Mouse (Mus musculus): Measurements from ENCODE around the gene Ap3d1. TPM values are rescaled to one million over a fixed set of nuclear protein-coding genes. Genes with fewer than 3 reads are reported as not detected.
A peak's percentile ranks its signal among the peaks of the same experiment; 100 is the strongest.

The Ap3d1 gene
- polyA plus RNA-seq, 1 experiment = 68.0 TPM

- H3K27me3 ChIP-seq (ENCODE audit: control insufficient read depth, insufficient read depth, insufficient read length) = no peaks in the 10 kb centered on the region
- TF ChIP-seq POLR2AphosphoS2 (IDR thresholded peaks at IDR 0.05; ENCODE audit: insufficient read length, low read depth) (no peak), MYOG (IDR thresholded peaks at IDR 0.05; ENCODE audit: control insufficient read depth in 1 of 3, insufficient read depth in 1 of 3, insufficient read length in 2 of 3, low read depth in 2 of 3) (no peak), REST (IDR thresholded peaks at IDR 0.05; ENCODE audit: insufficient read depth, insufficient read length) (no peak), USF1 (IDR thresholded peaks at IDR 0.05; ENCODE audit: low read depth) (peak; percentile 67), MYOD1 (IDR thresholded peaks at IDR 0.05; ENCODE audit: control insufficient read depth in 1 of 3, insufficient read length in 2 of 3, low read depth in 2 of 3) (peak in 1 of 3 experiments; percentile 43), MAX (IDR thresholded peaks at IDR 0.05; ENCODE audit: low read depth) (no peak), POLR2A (IDR thresholded peaks at IDR 0.05; ENCODE audit: insufficient read length, low read depth) (no peak)
- peak overlapping the region; percentile 82 for H3K4me2 ChIP-seq (ENCODE audit: low read depth)
- H3K36me3 ChIP-seq (ENCODE audit: control insufficient read depth, insufficient read depth) = no peaks in the 10 kb centered on the region
- no peak overlapping the region for H3K4me3 ChIP-seq
- peaks cover 82% of the 10 kb centered on the region for H3K79me2 ChIP-seq (ENCODE audit: control insufficient read depth, insufficient read depth)
- H3ac ChIP-seq (ENCODE audit: control insufficient read depth, insufficient read length) = no peak overlapping the region
Observed at GRCm38 (mm10) chr10:80758651-80759050, 16.6 kb upstream of the Ap3d1 start.

GRCm38 (mm10) chr10:80757717-80758116 is 15.7 kb upstream of the Ap3d1 start:
- H3K27me3 ChIP-seq (ENCODE audit: control insufficient read depth, insufficient read depth, insufficient read length) = no peaks in the 10 kb centered on the region
- H3K4me2 ChIP-seq (ENCODE audit: low read depth) = peak overlapping the region; percentile 82
- no peak overlapping the region for H3K4me3 ChIP-seq
- TF ChIP-seq MYOG (IDR thresholded peaks at IDR 0.05; ENCODE audit: control insufficient read depth in 1 of 3, insufficient read depth in 1 of 3, insufficient read length in 2 of 3, low read depth in 2 of 3) (peak in 1 of 3 experiments; percentile 46), MAX (IDR thresholded peaks at IDR 0.05; ENCODE audit: low read depth) (no peak), SRF (IDR thresholded peaks at IDR 0.05; ENCODE audit: control insufficient read depth, insufficient read length, low read depth) (peak; percentile 2), TCF12 (IDR thresholded peaks at IDR 0.05; ENCODE audit: insufficient read depth, poor library complexity, severe bottlenecking) (no peak), POLR2AphosphoS2 (IDR thresholded peaks at IDR 0.05; ENCODE audit: insufficient read length, low read depth) (no peak), MYOD1 (IDR thresholded peaks at IDR 0.05; ENCODE audit: control insufficient read depth in 1 of 3, insufficient read length in 2 of 3, low read depth in 2 of 3) (peak; percentile 6 to 62 (median 52)), E2F4 (IDR thresholded peaks at IDR 0.05; ENCODE audit: insufficient read depth) (no peak)
- H3ac ChIP-seq (ENCODE audit: control insufficient read depth, insufficient read length) = no peak overlapping the region
- peaks cover 74% of the 10 kb centered on the region for H3K79me2 ChIP-seq (ENCODE audit: control insufficient read depth, insufficient read depth)
- H3K36me3 ChIP-seq (ENCODE audit: control insufficient read depth, insufficient read depth) = no peaks in the 10 kb centered on the region

- Histone ChIP-seq H3ac (ENCODE audit: control insufficient read depth, insufficient read length) (peak overlapping the region; percentile 88), H3K27me3 (ENCODE audit: control insufficient read depth, insufficient read depth, insufficient read length) (no peaks in the 10 kb centered on the region), H3K4me3 (peak overlapping the region; percentile 64), H3K4me2 (ENCODE audit: low read depth) (peak overlapping the region; percentile 82), H3K36me3 (ENCODE audit: control insufficient read depth, insufficient read depth) (no peaks in the 10 kb centered on the region), H3K79me2 (ENCODE audit: control insufficient read depth, insufficient read depth) (peaks cover 66% of the 10 kb centered on the region)
- TF ChIP-seq TCF12 (IDR thresholded peaks at IDR 0.05; ENCODE audit: insufficient read depth, poor library complexity, severe bottlenecking) (no peak), USF1 (IDR thresholded peaks at IDR 0.05; ENCODE audit: low read depth) (no peak), MAX (IDR thresholded peaks at IDR 0.05; ENCODE audit: low read depth) (no peak), CEBPB (IDR thresholded peaks at IDR 0.05; ENCODE audit: insufficient read depth, poor library complexity, severe bottlenecking) (no peak), E2F4 (IDR thresholded peaks at IDR 0.05; ENCODE audit: insufficient read depth) (no peak), REST (IDR thresholded peaks at IDR 0.05; ENCODE audit: insufficient read depth, insufficient read length) (no peak), TCF3 (IDR thresholded peaks at IDR 0.05; ENCODE audit: insufficient read length, low read depth) (no peak), POLR2A (IDR thresholded peaks at IDR 0.05; ENCODE audit: insufficient read length, low read depth) (no peak), SRF (IDR thresholded peaks at IDR 0.05; ENCODE audit: control insufficient read depth, insufficient read length, low read depth) (no peak), POLR2AphosphoS2 (IDR thresholded peaks at IDR 0.05; ENCODE audit: insufficient read length, low read depth) (no peak), MYOD1 (IDR thresholded peaks at IDR 0.05; ENCODE audit: control insufficient read depth in 1 of 3, insufficient read length in 2 of 3, low read depth in 2 of 3) (no peak), MYOG (IDR thresholded peaks at IDR 0.05; ENCODE audit: control insufficient read depth in 1 of 3, insufficient read depth in 1 of 3, insufficient read length in 2 of 3, low read depth in 2 of 3) (no peak)
Observed at GRCm38 (mm10) chr10:80756967-80757366, 14.9 kb upstream of the Ap3d1 start.

- Histone ChIP-seq H3K4me2 (ENCODE audit: low read depth) (peak overlapping the region; percentile 82), H3K79me2 (ENCODE audit: control insufficient read depth, insufficient read depth) (peaks cover 61% of the 10 kb centered on the region), H3K27me3 (ENCODE audit: control insufficient read depth, insufficient read depth, insufficient read length) (no peaks in the 10 kb centered on the region), H3ac (ENCODE audit: control insufficient read depth, insufficient read length) (peak overlapping the region; percentile 88), H3K4me3 (peak overlapping the region; percentile 64), H3K36me3 (ENCODE audit: control insufficient read depth, insufficient read depth) (no peaks in the 10 kb centered on the region)
- TF ChIP-seq TCF3 (IDR thresholded peaks at IDR 0.05; ENCODE audit: insufficient read length, low read depth) (no peak), POLR2A (IDR thresholded peaks at IDR 0.05; ENCODE audit: insufficient read length, low read depth) (no peak), TCF12 (IDR thresholded peaks at IDR 0.05; ENCODE audit: insufficient read depth, poor library complexity, severe bottlenecking) (no peak), SRF (IDR thresholded peaks at IDR 0.05; ENCODE audit: control insufficient read depth, insufficient read length, low read depth) (no peak), MAX (IDR thresholded peaks at IDR 0.05; ENCODE audit: low read depth) (no peak), REST (IDR thresholded peaks at IDR 0.05; ENCODE audit: insufficient read depth, insufficient read length) (no peak), POLR2AphosphoS2 (IDR thresholded peaks at IDR 0.05; ENCODE audit: insufficient read length, low read depth) (no peak), USF1 (IDR thresholded peaks at IDR 0.05; ENCODE audit: low read depth) (no peak), MYOD1 (IDR thresholded peaks at IDR 0.05; ENCODE audit: control insufficient read depth in 1 of 3, insufficient read length in 2 of 3, low read depth in 2 of 3) (no peak), CEBPB (IDR thresholded peaks at IDR 0.05; ENCODE audit: insufficient read depth, poor library complexity, severe bottlenecking) (no peak), E2F4 (IDR thresholded peaks at IDR 0.05; ENCODE audit: insufficient read depth) (no peak), MYOG (IDR thresholded peaks at IDR 0.05; ENCODE audit: control insufficient read depth in 1 of 3, insufficient read depth in 1 of 3, insufficient read length in 2 of 3, low read depth in 2 of 3) (no peak)
Observed at GRCm38 (mm10) chr10:80756509-80756908, 14.4 kb upstream of the Ap3d1 start.

- no peaks in the 10 kb centered on the region for H3K27me3 ChIP-seq (ENCODE audit: control insufficient read depth, insufficient read depth, insufficient read length)
- peak overlapping the region; percentile 88 for H3ac ChIP-seq (ENCODE audit: control insufficient read depth, insufficient read length)
- TF ChIP-seq E2F4 (IDR thresholded peaks at IDR 0.05; ENCODE audit: insufficient read depth) (no peak), POLR2AphosphoS2 (IDR thresholded peaks at IDR 0.05; ENCODE audit: insufficient read length, low read depth) (no peak), USF1 (IDR thresholded peaks at IDR 0.05; ENCODE audit: low read depth) (no peak), MYOD1 (IDR thresholded peaks at IDR 0.05; ENCODE audit: control insufficient read depth in 1 of 3, insufficient read length in 2 of 3, low read depth in 2 of 3) (peak in 2 of 3 experiments; percentile 10 to 69)
Observed at GRCm38 (mm10) chr10:80756099-80756498, 14.0 kb upstream of the Ap3d1 start.

More at GRCm38 (mm10) chr10:80756099-80756498, 14.0 kb upstream of the Ap3d1 start:
- peaks cover 57% of the 10 kb centered on the region for H3K79me2 ChIP-seq (ENCODE audit: control insufficient read depth, insufficient read depth)
- peak overlapping the region; percentile 82 for H3K4me2 ChIP-seq (ENCODE audit: low read depth)
- no peaks in the 10 kb centered on the region for H3K36me3 ChIP-seq (ENCODE audit: control insufficient read depth, insufficient read depth)
- H3K4me3 ChIP-seq = peak overlapping the region; percentile 64

Measured in myocyte (in vitro differentiated cells).